Mouse (Mus musculus) heart, postnatal 0 days (tissue): ENCODE measurements around the gene Rapgef6. TPM values are rescaled to one million over a fixed set of nuclear protein-coding genes. Genes with fewer than 3 reads are reported as not detected.

Experiments used
- ATAC-seq: fragments of 200-750 bp; cut with Nextera tagmentation; 2 replicates; pipeline ENCODE4 v1.8.0; 2017; ENCODE audit warnings: low read depth, moderate number of reproducible peaks, moderate library complexity; ENCODE audit not compliant: insufficient read depth
- DNase-seq: peaks from one replicate; pipeline ENCODE4 v3.0.0-alpha.2; 2016; ENCODE audit warnings: low spot score
- H3K27ac ChIP-seq: fragments of 300-500 bp; sonication (generic); 2 replicates; pipeline ENCODE4 v1.5.1; 2014; ENCODE audit warnings: low read depth, mild to moderate bottlenecking
- H3K27me3 ChIP-seq: fragments of 300-500 bp; sonication (generic); 2 replicates; pipeline ENCODE4 v1.6.1; 2014; ENCODE audit warnings: low read length, mixed read lengths; ENCODE audit not compliant: control insufficient read depth, insufficient read depth
- H3K36me3 ChIP-seq: fragments of 300-500 bp; sonication (generic); replicated peaks from 2 replicates; pipeline ENCODE4 v1.6.1; 2014; ENCODE audit warnings: low read length, mixed read lengths; ENCODE audit not compliant: control insufficient read depth, insufficient read depth
- H3K4me1 ChIP-seq: fragments of 300-500 bp; sonication (generic); 2 replicates; pipeline ENCODE4 v1.6.1; 2014; ENCODE audit warnings: antibody characterized with exemption; ENCODE audit not compliant: control insufficient read depth, insufficient read depth
- H3K4me2 ChIP-seq: fragments of 300-500 bp; sonication (generic); 2 replicates; pipeline ENCODE4 v1.6.1; 2014; ENCODE audit warnings: low read depth, mild to moderate bottlenecking, low read length, moderate library complexity
- H3K4me3 ChIP-seq: fragments of 300-500 bp; sonication (generic); 2 replicates; pipeline ENCODE4 v1.5.1; 2014; ENCODE audit warnings: low read depth, low read length
- H3K9ac ChIP-seq: fragments of 300-500 bp; sonication (generic); replicated peaks from 2 replicates; pipeline ENCODE4 v1.6.1; 2014; ENCODE audit warnings: low read depth, low read length, mixed read lengths
- H3K9me3 ChIP-seq: fragments of 300-500 bp; sonication (generic); replicated peaks from 2 replicates; pipeline ENCODE4 v1.6.1; 2016; ENCODE audit warnings: low read length; ENCODE audit not compliant: control insufficient read depth
- CTCF ChIP-seq: IDR thresholded peaks from 2 replicates; pipeline ENCODE4 v1.5.1; 2016; ENCODE audit warnings: antibody characterized with exemption, control low read depth, low read depth
- EP300 ChIP-seq: IDR thresholded peaks from 2 replicates; pipeline ENCODE4 v1.6.1; 2016; ENCODE audit warnings: antibody characterized with exemption, low read depth
- WGBS: fragments of 180-500 bp; shearing (Covaris S2); extraction: QIAGEN DNeasy Blood & Tissue Kit; methylation state at CpG from one replicate; pipeline ENCODE4 v1.1.7; 2014; 5-methylcytosine and 5-hydroxymethylcytosine counted together
- polyA plus RNA-seq: library from polyadenylated mRNA; unstranded; fragments of >200 nt; fragmentation: Nextera tagmentation; extraction: Ambion mirVana; gene quantifications from 2 replicates; pipeline ENCODE4 v1.2.1, GENCODE M21; 2015
- total RNA-seq: library from RNA; depleted of rRNA; stranded (reverse); fragments of >200 nt; gene quantifications from 2 replicates; pipeline ENCODE4 v1.2.3, GENCODE M21; 2014; ENCODE audit warnings: low replicate concordance

The Rapgef6 gene
- total and polyA plus RNA-seq, 2 experiments from 2014 or later, result 17.0 to 18.1 TPM

DNA sequence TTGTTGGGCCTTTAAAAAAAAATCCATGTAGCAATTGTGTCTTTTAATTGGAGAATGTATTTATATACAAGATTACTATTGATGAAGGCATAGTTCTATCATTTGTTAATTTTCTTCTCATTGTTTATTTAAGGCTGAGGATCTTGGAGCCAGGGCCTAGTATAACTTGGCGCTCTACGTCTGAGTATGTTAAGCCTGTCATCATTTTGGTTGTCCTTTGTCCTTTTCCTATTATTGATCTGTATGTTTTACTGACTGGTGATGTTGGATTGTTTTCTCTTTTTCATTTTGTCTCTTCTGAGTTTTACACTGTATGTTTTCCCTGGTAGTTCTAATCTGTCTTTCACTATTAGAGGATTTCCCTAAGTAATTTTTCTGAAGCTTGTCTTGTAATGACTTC lies 52.1 kb downstream of the Rapgef6 start:
- no peak overlapping the region for H3K4me3 ChIP-seq
- 0 out of 2 replicates have a peak, but pooled peaks cover 6% of the 10 kb centered on the region for H3K36me3 ChIP-seq
- H3K9ac ChIP-seq, result no peak overlapping the region
- TF ChIP-seq EP300 (no peak), CTCF (no peak)
- H3K9me3 ChIP-seq, result no peaks in the 10 kb centered on the region
- DNase-seq (no peak), ATAC-seq (no peak)
- no peak overlapping the region for H3K27ac ChIP-seq
- H3K4me2 ChIP-seq, result no peak overlapping the region
- WGBS, result 93% methylated on average over 2 of the region's 2 CpGs
- no peaks in the 10 kb centered on the region for H3K27me3 ChIP-seq
- H3K4me1 ChIP-seq, result no peaks in the 10 kb centered on the region

- Histone ChIP-seq H3K4me3 (no peak overlapping the region), H3K27me3 (no peaks in the 10 kb centered on the region), H3K9me3 (no peaks in the 10 kb centered on the region), H3K4me2 (no peak overlapping the region), H3K9ac (no peak overlapping the region), H3K4me1 (peaks cover 5% of the 10 kb centered on the region; the same call in 1 of the 2 replicates), H3K27ac (no peak overlapping the region), H3K36me3 (0 out of 2 replicates have a peak, but pooled peaks cover 5% of the 10 kb centered on the region)
- DNase-seq (peak; percentile 71), ATAC-seq (no peak; the same call in 1 of the 2 replicates)
- TF ChIP-seq EP300 (no peak), CTCF (no peak)
- 16% methylated on average over 3 of the region's 3 CpGs for WGBS
Observed at GRCm38 (mm10) chr11:54592585-54592984, 69.9 kb downstream of the Rapgef6 start.

GRCm38 (mm10) chr11:54594049-54594448 lies 71.4 kb downstream of the Rapgef6 start:
- 53% methylated on average over 2 of the region's 2 CpGs for WGBS

GRCm38 (mm10) chr11:54595053-54595452 lies 72.4 kb downstream of the Rapgef6 start:
- Histone ChIP-seq H3K27ac (no peak overlapping the region), H3K4me2 (no peak overlapping the region), H3K27me3 (no peaks in the 10 kb centered on the region), H3K9ac (no peak overlapping the region), H3K9me3 (no peaks in the 10 kb centered on the region), H3K36me3 (no peaks in the 10 kb centered on the region), H3K4me1 (peaks cover 9% of the 10 kb centered on the region), H3K4me3 (no peak overlapping the region)
- TF ChIP-seq EP300, result no peak
- WGBS, result 36% methylated on average over 4 of the region's 4 CpGs
- DNase-seq (no peak), ATAC-seq (no peak)

More at GRCm38 (mm10) chr11:54594049-54594448, 71.4 kb downstream of the Rapgef6 start:
- no peaks in the 10 kb centered on the region for H3K27me3 ChIP-seq
- H3K9ac ChIP-seq, result no peak overlapping the region
- no peaks in the 10 kb centered on the region for H3K9me3 ChIP-seq
- no peak overlapping the region for H3K4me2 ChIP-seq
- no peak for ATAC-seq
- 0 out of 2 replicates have a peak, but pooled peaks cover 4% of the 10 kb centered on the region for H3K36me3 ChIP-seq
- H3K27ac ChIP-seq, result no peak overlapping the region
- TF ChIP-seq CTCF (no peak), EP300 (no peak)
- no peak for DNase-seq
- H3K4me1 ChIP-seq, result peaks cover 9% of the 10 kb centered on the region
- no peak overlapping the region for H3K4me3 ChIP-seq

GRCm38 (mm10) chr11:54595905-54596555 lies 73.4 kb downstream of the Rapgef6 start:
- ATAC-seq (no peak), DNase-seq (no peak)
- Histone ChIP-seq H3K4me1 (peaks cover 9% of the 10 kb centered on the region), H3K27me3 (no peaks in the 10 kb centered on the region), H3K9me3 (no peaks in the 10 kb centered on the region), H3K4me3 (no peak overlapping the region), H3K4me2 (no peak overlapping the region), H3K36me3 (no peaks in the 10 kb centered on the region), H3K27ac (no peak overlapping the region), H3K9ac (no peak overlapping the region)
- WGBS, result 85% methylated on average over 8 of the region's 8 CpGs
- no peak for TF ChIP-seq CTCF
- no peak for TF ChIP-seq EP300
